Mouse (Mus musculus): ENCODE data around the gene Pbx4.

Gene Pbx4

GRCm38 (mm10) chr8:69832298-69832853 is at the start of gene Pbx4:
Gene Pbx4 (plus strand): TSS chr8:69832491.
- DNase-seq (ENCODE audit: low spot score), result no peak

DNA sequence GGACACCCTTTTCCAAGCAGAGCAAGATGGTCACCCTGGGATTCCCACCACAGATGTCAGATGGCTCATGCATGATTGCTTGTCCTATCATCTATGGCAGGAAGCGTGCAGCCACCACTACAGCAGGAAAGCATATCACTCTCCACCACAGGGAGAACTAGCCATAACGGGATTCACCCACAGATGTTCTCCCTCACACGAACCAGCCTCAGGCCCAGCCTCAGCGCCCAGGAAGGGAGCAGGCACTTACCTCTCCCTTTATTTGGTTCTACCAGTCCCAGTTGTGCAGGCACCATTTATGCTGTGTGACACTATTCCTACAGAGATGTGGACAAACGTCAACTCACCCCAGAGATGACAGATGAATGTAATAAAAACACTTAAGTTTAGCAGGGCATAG is 43.2 kb upstream of the Pbx4 start:
- no peak for DNase-seq (ENCODE audit: low spot score)

- DNase-seq (ENCODE audit: low spot score), result no peak
These were observed 42.6 kb upstream of the Pbx4 start for GRCm38 (mm10) chr8:69789731-69790130.

DNA sequence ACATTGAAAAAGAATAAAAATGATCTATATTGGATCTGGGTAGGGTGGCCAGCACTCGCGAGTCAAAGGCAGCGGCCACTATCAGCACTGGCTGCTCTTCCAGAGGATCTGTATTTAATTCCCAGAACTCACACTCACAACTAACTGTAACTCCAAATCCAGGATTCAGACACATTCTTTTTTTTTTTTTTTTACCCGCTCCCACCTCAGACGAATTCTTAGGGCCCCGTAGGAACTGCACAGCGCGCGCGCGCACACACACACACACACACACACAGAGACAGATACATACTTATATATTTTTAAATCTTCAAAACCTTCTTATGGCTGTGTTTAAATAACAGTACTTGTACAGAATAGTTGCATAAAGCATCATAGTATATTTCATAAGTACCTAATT is 41.9 kb upstream of the Pbx4 start:
- no peak for DNase-seq (ENCODE audit: low spot score)

DNA sequence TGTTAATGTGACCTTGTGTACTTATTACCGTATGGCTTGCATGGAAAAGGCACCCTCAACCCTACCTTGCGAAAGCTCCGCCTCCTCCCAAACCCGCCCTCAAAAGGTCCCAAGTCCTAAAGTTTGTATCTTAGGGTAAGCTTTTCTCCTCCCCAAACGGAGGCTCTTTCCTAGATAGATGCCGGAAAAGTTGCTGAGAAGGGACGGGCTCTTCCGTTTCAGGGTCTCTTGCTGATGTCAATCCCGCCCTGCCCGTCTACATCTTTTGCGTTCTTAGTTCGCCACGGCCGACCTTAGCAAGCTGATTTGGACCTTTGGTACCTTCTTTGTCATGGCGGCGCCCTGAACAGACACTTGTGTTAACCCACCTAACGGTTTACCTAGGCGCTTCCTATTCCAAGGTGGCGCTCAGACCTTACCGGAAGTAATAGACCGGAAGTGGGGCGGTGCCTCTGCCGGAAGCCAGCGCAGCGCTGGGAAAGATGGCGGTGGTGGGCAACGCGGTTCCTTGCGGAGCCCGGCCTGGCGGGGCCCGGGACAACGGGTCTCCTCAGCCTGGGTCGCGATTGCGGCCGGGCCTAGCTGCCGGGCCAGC is 41.4 kb upstream of the Pbx4 start, which contains the start of the genes Atp13a1 and Zfp866:
Gene Atp13a1 (plus strand): TSS at position 391 of the 595 bp plus-strand sequence.
Gene Zfp866 (minus strand): TSS at position 406 of the 595 bp plus-strand sequence.
- DNase-seq (ENCODE audit: low spot score), result no peak

- no peak for DNase-seq (ENCODE audit: low spot score)
These were observed 40.7 kb upstream of the Pbx4 start for GRCm38 (mm10) chr8:69791415-69792068.

GRCm38 (mm10) chr8:69793666-69794065 is 38.6 kb upstream of the Pbx4 start:
- DNase-seq (ENCODE audit: low spot score), result no peak

GRCm38 (mm10) chr8:69794096-69794495 is 38.2 kb upstream of the Pbx4 start:
- no peak for DNase-seq (ENCODE audit: low spot score)

DNA sequence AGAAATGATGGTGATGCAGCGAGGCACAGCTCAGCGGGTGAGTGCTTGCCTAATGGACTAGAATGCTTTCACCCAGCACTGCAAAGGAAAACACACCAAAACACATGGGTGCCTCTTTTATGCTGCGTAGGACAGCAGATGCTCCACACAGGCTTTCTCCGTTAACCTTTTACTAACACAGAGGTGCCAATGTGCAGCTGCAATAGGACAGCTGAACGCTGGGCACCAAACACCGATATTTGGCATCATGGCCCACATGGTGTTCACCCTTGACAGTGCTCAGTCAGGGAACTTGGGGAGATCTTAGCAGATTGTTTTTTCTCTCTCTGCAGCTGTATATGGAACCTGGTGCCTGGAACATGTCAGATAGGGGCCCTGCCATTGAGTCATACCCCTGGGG is 37.4 kb upstream of the Pbx4 start:
- no peak for DNase-seq (ENCODE audit: low spot score)

- DNase-seq (ENCODE audit: low spot score), result peak; percentile 6
These were observed 35.5 kb upstream of the Pbx4 start for GRCm38 (mm10) chr8:69796721-69797345.

GRCm38 (mm10) chr8:69797661-69798060 is 34.6 kb upstream of the Pbx4 start:
- DNase-seq (ENCODE audit: low spot score), result peak; percentile 6

DNA sequence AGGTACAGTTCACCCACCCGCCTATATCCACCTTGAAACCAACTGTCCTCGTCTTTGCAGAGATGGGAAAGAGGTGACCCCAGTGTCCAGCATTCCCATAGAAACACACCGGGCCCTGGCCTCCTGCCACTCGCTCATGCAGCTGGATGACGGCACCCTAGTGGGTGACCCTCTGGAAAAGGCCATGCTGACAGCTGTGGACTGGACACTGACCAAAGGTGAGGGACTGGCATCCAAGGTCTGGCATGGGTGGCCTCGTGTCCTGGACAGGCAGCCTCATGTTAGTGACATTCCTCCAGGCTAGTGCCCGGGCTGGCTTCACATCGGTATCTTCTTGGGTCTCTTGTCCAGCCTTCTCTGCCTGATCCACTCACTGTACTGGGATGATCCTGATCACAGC is 33.0 kb upstream of the Pbx4 start:
- peak; percentile 8 for DNase-seq (ENCODE audit: low spot score)

- DNase-seq (ENCODE audit: low spot score), result no peak
These were observed 32.3 kb upstream of the Pbx4 start for GRCm38 (mm10) chr8:69799946-69800345.

GRCm38 (mm10) chr8:69801796-69802195 is 30.5 kb upstream of the Pbx4 start:
- DNase-seq (ENCODE audit: low spot score), result peak; percentile 3

GRCm38 (mm10) chr8:69802216-69802615 is 30.1 kb upstream of the Pbx4 start:
- DNase-seq (ENCODE audit: low spot score), result peak; percentile 3

- peak; percentile 7 for DNase-seq (ENCODE audit: low spot score)
These were observed 28.9 kb upstream of the Pbx4 start for GRCm38 (mm10) chr8:69803366-69803765.

GRCm38 (mm10) chr8:69804537-69804936 is 27.8 kb upstream of the Pbx4 start:
- DNase-seq (ENCODE audit: low spot score), result no peak

GRCm38 (mm10) chr8:69805086-69805485 is 27.2 kb upstream of the Pbx4 start:
- DNase-seq (ENCODE audit: low spot score), result peak; percentile 11

DNA sequence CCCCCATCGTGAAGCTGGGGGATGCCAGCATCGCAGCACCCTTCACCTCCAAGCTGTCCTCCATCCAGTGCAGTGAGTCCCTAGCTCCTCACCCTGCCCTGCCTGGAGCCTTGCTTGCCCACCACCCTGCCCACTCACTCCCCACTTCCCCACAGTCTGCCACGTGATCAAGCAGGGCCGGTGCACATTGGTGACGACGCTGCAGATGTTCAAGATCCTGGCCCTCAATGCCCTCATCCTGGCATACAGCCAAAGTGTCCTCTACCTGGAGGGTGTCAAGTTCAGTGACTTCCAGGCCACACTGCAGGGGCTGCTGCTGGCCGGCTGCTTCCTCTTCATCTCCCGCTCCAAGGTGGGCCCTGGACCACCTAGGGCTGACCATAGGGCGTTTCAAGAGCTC is 26.8 kb upstream of the Pbx4 start:
- peak; percentile 9 for DNase-seq (ENCODE audit: low spot score)

DNA sequence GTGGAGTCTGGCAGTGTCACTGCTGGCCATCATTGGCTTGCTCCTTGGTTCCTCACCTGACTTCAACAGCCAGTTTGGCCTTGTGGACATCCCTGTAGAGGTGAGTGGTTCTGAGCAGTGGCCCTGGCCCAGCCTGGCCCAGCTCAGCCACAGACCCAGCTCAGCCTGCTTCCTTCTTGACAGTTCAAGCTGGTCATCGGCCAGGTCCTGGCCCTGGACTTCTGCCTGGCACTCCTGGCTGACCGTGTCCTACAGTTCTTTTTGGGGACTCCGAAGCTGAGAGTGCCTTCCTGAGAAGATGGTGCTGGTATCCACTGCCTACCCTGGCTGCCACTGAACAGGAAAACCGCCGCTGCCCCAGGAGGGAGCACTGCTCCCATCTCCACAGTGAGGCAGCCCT is 25.1 kb upstream of the Pbx4 start:
- no peak for DNase-seq (ENCODE audit: low spot score)

- DNase-seq (ENCODE audit: low spot score), result no peak
These were observed 24.0 kb upstream of the Pbx4 start, which contains the start of gene Gmip for GRCm38 (mm10) chr8:69808094-69808863. Gene Gmip (plus strand): TSS chr8:69808679.

DNA sequence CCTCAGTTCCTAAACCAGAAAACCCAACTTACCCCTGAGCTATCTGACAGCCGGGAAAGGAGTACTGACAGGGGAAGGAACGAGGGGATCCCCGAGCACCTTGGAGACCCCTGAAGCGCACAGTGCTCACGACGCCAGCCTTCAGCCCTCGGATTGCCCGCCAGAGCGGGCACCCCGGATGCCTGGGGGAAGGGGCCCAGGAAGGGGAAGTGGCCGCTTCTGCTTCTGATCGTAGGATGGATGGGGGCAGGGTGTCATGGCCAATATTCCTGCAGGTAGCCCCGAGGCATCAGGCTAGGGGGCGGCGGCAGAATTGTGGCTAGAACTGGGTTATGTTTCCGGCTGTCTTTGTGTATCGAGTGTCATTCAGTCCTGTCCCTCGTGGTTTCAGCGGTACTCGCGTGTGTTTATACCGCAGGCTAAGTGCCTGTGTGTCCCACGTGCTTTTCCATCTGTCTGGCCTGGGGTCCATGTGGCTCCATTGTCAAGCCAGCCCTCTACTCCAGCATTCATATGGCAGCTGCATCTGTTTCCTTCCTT is 23.4 kb upstream of the Pbx4 start:
- DNase-seq (ENCODE audit: low spot score), result no peak

All from urinary bladder, postnatal 10 days (tissue).